Mouse (Mus musculus) testis, adult 2 months (tissue): ENCODE results near the gene Canx. TPM values are rescaled to one million over a fixed set of nuclear protein-coding genes. Genes with fewer than 3 reads are reported as not detected.

Experiments used
- H3K27ac ChIP-seq: fragments of 200-500 bp; 2 replicates; pipeline ENCODE4 v1.5.1; 2012; ENCODE audit warnings: low read depth, low read length; ENCODE audit not compliant: control insufficient read depth, insufficient read depth
- H3K27me3 ChIP-seq: fragments of 200-500 bp; 2 replicates; pipeline ENCODE4 v1.6.1; 2012; ENCODE audit warnings: mild to moderate bottlenecking, low read length, moderate library complexity; ENCODE audit not compliant: control insufficient read depth, insufficient read depth
- H3K36me3 ChIP-seq: fragments of 200-500 bp; 2 replicates; pipeline ENCODE4 v1.6.1; 2012; ENCODE audit warnings: mild to moderate bottlenecking, low read length; ENCODE audit not compliant: control insufficient read depth, insufficient read depth
- H3K4me1 ChIP-seq: fragments of 200-500 bp; 2 replicates; pipeline ENCODE4 v1.6.1; 2012; ENCODE audit warnings: low read length; ENCODE audit not compliant: control insufficient read depth, insufficient read depth
- H3K4me3 ChIP-seq: fragments of 200-500 bp; 2 replicates; pipeline ENCODE4 v1.5.1; 2012; ENCODE audit warnings: low read depth, mild to moderate bottlenecking, low read length, moderate library complexity, mixed read lengths; ENCODE audit not compliant: control insufficient read depth
- CTCF ChIP-seq: fragments of 200-500 bp; IDR thresholded peaks from 2 replicates; pipeline ENCODE4 v1.5.1; 2012; ENCODE audit warnings: low read depth, mild to moderate bottlenecking, inconsistent platforms, low read length, moderate library complexity; ENCODE audit not compliant: control insufficient read depth, insufficient read depth, insufficient replicate concordance
- POLR2A ChIP-seq: fragments of 200-500 bp; IDR thresholded peaks from 2 replicates; pipeline ENCODE4 v1.6.1; 2012; ENCODE audit warnings: low read depth, mild to moderate bottlenecking, inconsistent platforms, low read length, moderate library complexity; ENCODE audit not compliant: control insufficient read depth
- polyA plus RNA-seq: library from polyadenylated mRNA; depleted of rRNA; stranded (reverse); fragments of >200 nt; gene quantifications from 2 replicates; pipeline ENCODE4 v1.2.3, GENCODE M21; 2012

The Canx gene
- polyA plus RNA-seq, 1 experiment, result 58.3 TPM

DNA sequence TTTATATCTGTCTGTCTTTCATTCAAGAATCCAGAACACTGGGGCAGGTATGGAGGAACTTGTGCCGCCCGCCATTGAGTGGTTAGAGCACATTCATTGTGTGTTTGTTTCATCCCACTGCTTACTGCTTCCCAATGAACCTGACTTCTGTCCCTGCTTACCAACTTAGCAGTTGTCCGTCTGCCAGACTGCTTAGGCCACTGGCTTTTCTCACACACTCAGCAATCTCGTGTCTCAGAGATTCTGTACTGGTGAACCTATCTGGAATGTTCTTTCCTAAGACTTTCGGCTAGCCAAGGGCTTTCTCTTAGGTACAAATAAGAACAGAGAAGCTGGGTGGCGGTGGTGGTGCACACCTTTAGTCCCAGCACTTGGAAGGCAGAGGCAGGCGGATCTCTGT lies 39.8 kb downstream of the Canx start:
- Histone ChIP-seq H3K36me3 (no peaks in the 10 kb centered on the region), H3K27me3 (no peaks in the 10 kb centered on the region), H3K4me3 (no peak overlapping the region), H3K4me1 (no peaks in the 10 kb centered on the region; the same call in 1 of the 2 replicates), H3K27ac (no peak overlapping the region)
- no peak for TF ChIP-seq CTCF
- no peak for TF ChIP-seq POLR2A

DNA sequence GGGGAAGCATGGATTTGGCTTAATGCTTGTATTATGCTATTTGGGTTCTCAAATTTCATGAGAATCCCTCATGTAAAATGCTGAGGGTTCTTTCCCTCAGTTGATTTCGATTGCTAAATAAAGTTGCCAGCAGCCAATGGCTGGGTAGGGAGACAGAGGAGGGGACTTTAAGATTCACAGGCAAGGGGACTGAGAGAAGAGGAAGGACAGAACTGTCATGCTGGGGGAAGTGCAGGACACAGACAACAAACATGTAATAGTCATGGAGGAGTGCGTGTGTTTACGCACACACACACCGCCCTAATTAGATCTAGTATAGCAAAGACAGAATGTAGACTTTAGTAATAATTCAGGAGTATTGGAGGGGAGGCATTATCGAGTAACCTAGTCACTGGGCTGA lies 40.2 kb downstream of the Canx start:
- TF ChIP-seq CTCF (no peak), POLR2A (no peak)
- Histone ChIP-seq H3K27ac (no peak overlapping the region), H3K4me1 (no peaks in the 10 kb centered on the region; the same call in 1 of the 2 replicates), H3K4me3 (no peak overlapping the region), H3K36me3 (no peaks in the 10 kb centered on the region), H3K27me3 (no peaks in the 10 kb centered on the region)

- no peak for TF ChIP-seq POLR2A
- no peak for TF ChIP-seq CTCF
- Histone ChIP-seq H3K27me3 (no peaks in the 10 kb centered on the region), H3K4me3 (no peak overlapping the region), H3K27ac (no peak overlapping the region), H3K36me3 (no peaks in the 10 kb centered on the region), H3K4me1 (no peaks in the 10 kb centered on the region)
Observed at GRCm38 (mm10) chr11:50280053-50280452, 45.4 kb downstream of the Canx start.

DNA sequence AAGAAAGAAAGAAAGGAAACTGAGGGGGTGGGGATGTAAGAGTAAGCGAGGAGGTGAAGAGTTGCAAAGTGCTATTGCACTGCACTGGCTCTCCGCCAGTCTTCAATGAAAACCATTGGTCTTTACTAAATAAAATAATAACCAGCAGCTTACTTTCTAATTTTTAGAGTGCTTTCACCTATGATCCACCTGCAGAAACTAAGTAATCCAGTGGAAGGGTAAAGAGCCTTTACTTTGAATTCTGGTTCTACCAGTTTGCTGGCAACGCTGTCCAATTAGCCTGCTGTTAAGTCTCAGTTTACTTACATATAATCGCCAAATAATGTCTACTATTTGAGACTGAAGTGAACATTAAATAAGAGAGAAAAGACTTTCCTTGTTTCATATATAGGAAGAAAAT lies 46.5 kb downstream of the Canx start:
- Histone ChIP-seq H3K4me1 (no peaks in the 10 kb centered on the region), H3K27ac (no peak overlapping the region), H3K27me3 (no peaks in the 10 kb centered on the region), H3K4me3 (no peak overlapping the region), H3K36me3 (no peaks in the 10 kb centered on the region)
- TF ChIP-seq CTCF (no peak), POLR2A (no peak)

GRCm38 (mm10) chr11:50277706-50278105 lies 47.8 kb downstream of the Canx start:
- H3K36me3 ChIP-seq, result no peaks in the 10 kb centered on the region
- no peaks in the 10 kb centered on the region for H3K27me3 ChIP-seq
- no peak overlapping the region for H3K4me3 ChIP-seq
- TF ChIP-seq CTCF (no peak), POLR2A (no peak)
- no peak overlapping the region for H3K27ac ChIP-seq
- no peaks in the 10 kb centered on the region for H3K4me1 ChIP-seq

- TF ChIP-seq CTCF (no peak), POLR2A (no peak)
- no peak overlapping the region for H3K27ac ChIP-seq
- H3K4me3 ChIP-seq, result no peak overlapping the region
- H3K4me1 ChIP-seq, result no peaks in the 10 kb centered on the region
- no peaks in the 10 kb centered on the region for H3K27me3 ChIP-seq
- no peaks in the 10 kb centered on the region for H3K36me3 ChIP-seq
Observed at GRCm38 (mm10) chr11:50277025-50277424, 48.4 kb downstream of the Canx start.

DNA sequence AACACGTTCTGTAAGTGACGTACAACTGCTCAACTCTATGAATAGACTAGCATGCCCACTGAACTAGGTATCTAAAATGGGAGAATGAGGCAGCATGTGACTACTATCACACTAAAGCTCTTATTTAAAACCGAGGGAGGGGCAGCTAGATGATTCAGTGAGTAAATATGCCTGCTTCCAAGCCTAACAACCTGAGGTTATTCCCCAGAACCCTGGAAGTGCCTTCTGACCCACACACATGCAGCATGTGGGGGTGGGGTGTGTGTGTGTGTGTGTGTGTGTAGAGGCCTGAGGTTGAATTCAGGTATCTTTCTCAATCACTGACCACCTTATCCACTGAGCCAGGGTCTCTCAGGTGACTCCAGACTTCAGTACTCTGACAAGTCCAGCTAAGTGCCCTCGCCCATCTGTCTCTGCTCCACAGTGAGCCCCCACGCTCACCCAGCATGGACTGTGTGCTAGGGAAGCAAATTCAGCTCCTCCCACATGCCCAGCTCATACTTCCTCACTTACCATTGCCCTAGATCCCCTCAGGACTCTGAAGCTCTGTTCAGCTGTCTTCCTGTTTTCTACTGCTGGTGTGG lies 49.8 kb downstream of the Canx start:
- Histone ChIP-seq H3K27ac (no peak overlapping the region), H3K36me3 (no peaks in the 10 kb centered on the region), H3K4me1 (no peaks in the 10 kb centered on the region), H3K27me3 (no peaks in the 10 kb centered on the region), H3K4me3 (no peak overlapping the region)
- no peak for TF ChIP-seq POLR2A
- no peak for TF ChIP-seq CTCF

DNA sequence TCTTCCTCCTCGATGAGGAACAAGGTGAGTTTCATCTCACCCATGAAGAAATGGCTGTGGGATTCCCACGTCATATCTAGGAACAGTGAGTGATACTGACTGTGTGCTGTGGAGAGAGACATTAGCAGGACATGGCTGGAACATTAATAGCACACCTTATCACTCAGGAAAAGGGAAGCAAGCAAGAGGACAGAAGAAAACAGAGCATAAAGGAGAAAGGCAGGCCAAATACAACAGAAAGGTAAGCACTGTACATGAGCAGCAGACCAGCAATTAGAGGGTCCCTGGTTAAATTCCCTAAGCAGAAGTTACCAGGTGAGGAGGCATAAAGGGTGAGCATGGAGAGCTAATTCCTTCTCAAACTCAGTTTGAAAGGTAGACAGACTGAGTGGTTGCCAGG lies 50.4 kb downstream of the Canx start:
- Histone ChIP-seq H3K27ac (no peak overlapping the region), H3K36me3 (no peaks in the 10 kb centered on the region), H3K27me3 (no peaks in the 10 kb centered on the region), H3K4me3 (no peak overlapping the region), H3K4me1 (no peaks in the 10 kb centered on the region; the same call in 1 of the 2 replicates)
- TF ChIP-seq POLR2A (no peak), CTCF (no peak)

DNA sequence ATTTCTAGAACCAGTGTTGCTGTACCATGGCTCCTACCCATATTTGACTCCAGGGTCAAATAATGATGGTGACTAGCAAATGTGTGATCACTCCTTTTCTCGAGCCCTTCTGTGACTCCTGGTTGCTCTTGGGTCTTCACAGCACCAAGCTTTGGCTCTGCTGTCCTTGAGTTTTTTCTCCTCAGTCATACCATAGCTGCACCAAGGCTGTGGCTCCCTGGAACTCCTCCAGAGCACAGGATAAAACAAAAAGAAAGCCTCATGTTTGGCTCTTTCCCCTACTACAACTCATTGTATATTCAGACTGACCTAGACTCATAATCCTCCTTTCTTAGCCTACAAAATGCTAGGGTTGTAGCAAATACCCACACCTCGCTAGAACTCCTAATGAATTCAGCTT lies 52.7 kb downstream of the Canx start:
- H3K4me3 ChIP-seq, result no peak overlapping the region
- H3K27me3 ChIP-seq, result no peaks in the 10 kb centered on the region
- TF ChIP-seq POLR2A (no peak), CTCF (no peak)
- no peak overlapping the region for H3K27ac ChIP-seq
- H3K4me1 ChIP-seq, result no peaks in the 10 kb centered on the region; the same call in 1 of the 2 replicates
- no peaks in the 10 kb centered on the region for H3K36me3 ChIP-seq
